Mouse (Mus musculus) liver, adult 2 months (tissue): ENCODE measurements around the gene Ank. TPM values are rescaled to one million over a fixed set of nuclear protein-coding genes. Genes with fewer than 3 reads are reported as not detected.

Source experiments
- DNase-seq: peaks from one replicate; pipeline ENCODE4 v3.0.0-alpha.2; 2011; ENCODE audit warnings: low read depth, low spot score; ENCODE audit errors: extremely low read depth
- H3K27ac ChIP-seq: fragments of 200-500 bp; replicated peaks from 2 replicates; pipeline ENCODE4 v1.5.1; 2012; ENCODE audit warnings: low read depth, mild to moderate bottlenecking, control low read depth, inconsistent platforms, low read length; ENCODE audit not compliant: insufficient read depth
- H3K27me3 ChIP-seq: fragments of 200-500 bp; 2 replicates; pipeline ENCODE4 v1.6.1; 2012; ENCODE audit warnings: mild to moderate bottlenecking, moderate library complexity, low read length, inconsistent platforms; ENCODE audit not compliant: control insufficient read depth, insufficient read depth
- H3K36me3 ChIP-seq: fragments of 200-500 bp; 2 replicates; pipeline ENCODE4 v1.6.1; 2012; ENCODE audit warnings: low read length, inconsistent platforms; ENCODE audit not compliant: control insufficient read depth, insufficient read depth
- H3K4me1 ChIP-seq: fragments of 200-500 bp; 2 replicates; pipeline ENCODE4 v1.6.1; 2011; ENCODE audit warnings: low read length; ENCODE audit not compliant: control insufficient read depth, insufficient read depth
- H3K4me3 ChIP-seq: fragments of 200-500 bp; 2 replicates; pipeline ENCODE4 v1.5.1; 2011; ENCODE audit warnings: low read depth, mild to moderate bottlenecking, control low read depth, low read length, moderate library complexity; ENCODE audit not compliant: insufficient read depth
- H3K79me2 ChIP-seq: fragments of 200-500 bp; 2 replicates; pipeline ENCODE4 v1.6.1; 2012; ENCODE audit warnings: inconsistent platforms, mild to moderate bottlenecking, low read length, moderate library complexity; ENCODE audit not compliant: control insufficient read depth, insufficient read depth
- H3K9ac ChIP-seq: fragments of 200-500 bp; 2 replicates; pipeline ENCODE4 v1.6.1; 2012; ENCODE audit warnings: low read depth, mild to moderate bottlenecking, control low read depth, inconsistent platforms, low read length
- CTCF ChIP-seq: fragments of 200-500 bp; IDR thresholded peaks from 2 replicates; pipeline ENCODE4 v1.5.1; 2011; ENCODE audit warnings: low read depth, low read length, control low read depth
- POLR2A ChIP-seq: fragments of 200-500 bp; IDR thresholded peaks from 2 replicates; pipeline ENCODE4 v1.6.1; 2011; ENCODE audit warnings: low read length, control low read depth; ENCODE audit not compliant: insufficient read depth; ENCODE audit errors: extremely low read depth
- WGBS: fragments of 180-500 bp; shearing (Covaris S2); methylation state at CpG from one replicate; pipeline ENCODE4 v1.1.7; 2018; 5-methylcytosine and 5-hydroxymethylcytosine counted together
- polyA plus RNA-seq: library from polyadenylated mRNA; depleted of rRNA; stranded (reverse); fragments of >200 nt; gene quantifications from 2 replicates; pipeline ENCODE4 v1.2.3, GENCODE M21; 2012
- total RNA-seq: library from RNA; depleted of rRNA; stranded (reverse); fragments of >200 nt; gene quantifications from 2 replicates; pipeline ENCODE4 v1.2.3, GENCODE M21; 2014

Gene Ank
- total and polyA plus RNA-seq, 2 experiments, result 12.3 to 22.6 TPM

GRCm38 (mm10) chr15:27487059-27487458, 20.6 kb downstream of the Ank start:
- TF ChIP-seq CTCF, result peak; percentile 14; the same call in 1 of the 2 replicates
- no peak for TF ChIP-seq POLR2A
- peaks cover 23% of the 10 kb centered on the region for H3K79me2 ChIP-seq
- H3K27me3 ChIP-seq, result no peaks in the 10 kb centered on the region
- H3K9ac ChIP-seq, result 0 out of 2 replicates have a peak overlapping the region, but pooled peaks have one; percentile 15
- H3K4me3 ChIP-seq, result no peak overlapping the region
- no peak for DNase-seq
- no peak overlapping the region for H3K27ac ChIP-seq
- no peaks in the 10 kb centered on the region for H3K36me3 ChIP-seq
- 20% methylated on average over 8 of the region's 8 CpGs for WGBS
- H3K4me1 ChIP-seq, result peaks cover 24% of the 10 kb centered on the region

GRCm38 (mm10) chr15:27488042-27488441, 21.6 kb downstream of the Ank start:
- no peak overlapping the region for H3K9ac ChIP-seq
- WGBS, result 90% methylated on average over 10 of the region's 10 CpGs
- H3K27me3 ChIP-seq, result no peaks in the 10 kb centered on the region
- no peak overlapping the region for H3K4me3 ChIP-seq
- H3K4me1 ChIP-seq, result peaks cover 31% of the 10 kb centered on the region
- no peak overlapping the region for H3K27ac ChIP-seq
- H3K36me3 ChIP-seq, result no peaks in the 10 kb centered on the region
- peaks cover 20% of the 10 kb centered on the region for H3K79me2 ChIP-seq
- TF ChIP-seq POLR2A, result no peak
- no peak for TF ChIP-seq CTCF
- DNase-seq, result no peak

DNA sequence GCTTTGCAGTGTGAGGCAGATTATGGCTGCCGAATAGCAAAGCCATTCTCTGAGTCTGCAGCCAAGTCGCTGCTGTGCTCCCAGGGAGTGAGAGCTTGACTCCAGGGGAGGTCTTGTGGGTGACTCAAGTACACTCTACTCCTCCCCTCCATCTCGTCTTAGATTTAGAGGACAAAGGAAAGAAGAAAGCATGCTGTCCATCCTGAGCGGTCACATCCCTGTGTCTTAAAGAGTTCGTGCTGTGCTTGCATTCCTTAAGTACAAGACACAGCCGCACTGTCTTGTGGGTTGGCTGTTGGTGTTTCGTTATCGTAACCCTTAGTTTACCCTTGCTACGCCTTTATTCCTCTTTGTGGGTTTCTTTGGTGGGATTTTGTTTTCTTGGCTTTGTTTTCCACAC, 24.2 kb downstream of the Ank start:
- Histone ChIP-seq H3K9ac (no peak overlapping the region), H3K79me2 (peaks cover 9% of the 10 kb centered on the region), H3K4me1 (peaks cover 39% of the 10 kb centered on the region), H3K27ac (no peak overlapping the region), H3K36me3 (no peaks in the 10 kb centered on the region), H3K4me3 (no peak overlapping the region), H3K27me3 (no peaks in the 10 kb centered on the region)
- TF ChIP-seq POLR2A, result no peak
- no peak for TF ChIP-seq CTCF
- DNase-seq, result no peak
- WGBS, result 94% methylated on average over 9 of the region's 9 CpGs

GRCm38 (mm10) chr15:27491425-27492070, 25.1 kb downstream of the Ank start:
- Histone ChIP-seq H3K27me3 (no peaks in the 10 kb centered on the region), H3K36me3 (no peaks in the 10 kb centered on the region), H3K9ac (no peak overlapping the region), H3K79me2 (peaks cover 4% of the 10 kb centered on the region), H3K27ac (no peak overlapping the region), H3K4me1 (peaks cover 34% of the 10 kb centered on the region), H3K4me3 (no peak overlapping the region)
- 80% methylated on average over 8 of the region's 8 CpGs for WGBS
- TF ChIP-seq CTCF (no peak), POLR2A (no peak)
- no peak for DNase-seq

DNA sequence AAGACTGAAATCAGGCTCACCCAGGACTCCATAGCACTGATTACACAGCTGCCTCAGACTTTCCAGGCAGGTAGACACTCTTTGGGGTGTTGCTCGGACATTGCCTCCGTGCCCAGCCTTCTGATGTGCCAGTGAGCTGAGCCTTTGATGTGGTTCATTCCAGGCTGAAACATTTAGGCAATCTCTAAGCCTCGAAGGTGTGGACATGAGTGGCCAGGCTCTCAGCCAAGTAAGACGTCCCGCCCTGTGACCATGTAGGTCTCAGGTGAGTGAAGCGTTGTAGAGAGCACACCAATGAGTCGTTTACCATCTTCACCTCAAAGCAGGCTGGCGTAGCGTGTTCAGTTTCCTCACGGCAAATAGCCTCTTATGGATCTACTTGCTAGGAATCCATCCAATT, 25.7 kb downstream of the Ank start:
- Histone ChIP-seq H3K4me1 (peaks cover 28% of the 10 kb centered on the region), H3K27me3 (no peaks in the 10 kb centered on the region), H3K79me2 (peaks cover 8% of the 10 kb centered on the region), H3K4me3 (no peak overlapping the region), H3K36me3 (no peaks in the 10 kb centered on the region), H3K9ac (no peak overlapping the region), H3K27ac (no peak overlapping the region)
- 55% methylated on average over 10 of the region's 10 CpGs for WGBS
- TF ChIP-seq CTCF (no peak), POLR2A (no peak)
- peak; percentile 70 for DNase-seq

GRCm38 (mm10) chr15:27492734-27493133, 26.3 kb downstream of the Ank start:
- peak; percentile 30 for DNase-seq
- Histone ChIP-seq H3K36me3 (no peaks in the 10 kb centered on the region), H3K4me1 (peaks cover 26% of the 10 kb centered on the region), H3K27me3 (no peaks in the 10 kb centered on the region), H3K79me2 (peaks cover 10% of the 10 kb centered on the region), H3K4me3 (no peak overlapping the region), H3K9ac (no peak overlapping the region), H3K27ac (no peak overlapping the region)
- TF ChIP-seq CTCF (no peak), POLR2A (no peak)
- WGBS, result 92% methylated on average over 1 of the region's 1 CpGs
